ENCODE assay signal across 9 mouse cellular contexts in genomic region chr10:127047954-127048353, GRCm38 (mm10). TPM values are rescaled to one million over a fixed set of nuclear protein-coding genes. Genes with fewer than 3 reads are reported as not detected.
DNase-seq lines count a peak whose midpoint lies in the region; ATAC-seq lines count a peak whose summit lies in the region.
"Had no signal": no experiment of that assay in that cellular context is flagged by ENCODE, and none has a peak within 500 bp of the region (broad histone marks: within the 10 kb centered on the region; RNA-seq: fewer than 3 reads in every experiment).

Gene Cyp27b1 (plus strand): TSS chr10:127048250.

- H3K4me1 ChIP-seq in heart, embryonic 13.5 days: peaks cover 22% of the 10 kb centered on the region
- H3K4me1 ChIP-seq in midbrain, embryonic 10.5 days: peaks cover 25% of the 10 kb centered on the region
- H3K4me1 ChIP-seq in midbrain, embryonic 15.5 days: peaks cover 12% of the 10 kb centered on the region
- H3K4me1 ChIP-seq in intestine, embryonic 14.5 days (replicated peaks; ENCODE audit: control insufficient read depth, insufficient read depth, low read length): 0 out of 2 replicates have a peak, but pooled peaks cover under 1% of the 10 kb centered on the region
- H3K4me1 ChIP-seq in stomach, embryonic 14.5 days (ENCODE audit: control insufficient read depth, insufficient read depth, low read length): peaks cover 8% of the 10 kb centered on the region

- H3K27me3 ChIP-seq in heart, embryonic 13.5 days (replicated peaks): peaks cover 65% of the 10 kb centered on the region
- H3K27me3 ChIP-seq in midbrain, embryonic 10.5 days (ENCODE audit: low read depth, poor library complexity, severe bottlenecking): peaks cover 60% of the 10 kb centered on the region
- H3K27me3 ChIP-seq in midbrain, embryonic 15.5 days (replicated peaks): peaks cover 50% of the 10 kb centered on the region
- peaks cover 51% of the 10 kb centered on the region for H3K27me3 ChIP-seq in intestine, embryonic 14.5 days (replicated peaks; ENCODE audit: control insufficient read depth, insufficient read depth, low read length)
- H3K27me3 ChIP-seq in stomach, embryonic 14.5 days (ENCODE audit: control insufficient read depth, insufficient read depth, low read length): peaks cover 32% of the 10 kb centered on the region

- ATAC-seq in heart, embryonic 13.5 days (ENCODE audit: extremely low read depth, insufficient number of reproducible peaks, low FRiP score, low TSS enrichment): no peak
- ATAC-seq in midbrain, embryonic 15.5 days (replicated peaks): no peak
- no peak for ATAC-seq in intestine, embryonic 14.5 days (replicated peaks; ENCODE audit: low FRiP score, low TSS enrichment, low read depth)
- ATAC-seq in stomach, embryonic 14.5 days (ENCODE audit: insufficient number of reproducible peaks, insufficient read depth, low FRiP score, low read depth): no peak

- H3K36me3 ChIP-seq in heart, embryonic 13.5 days: peaks cover 28% of the 10 kb centered on the region
- peaks cover 29% of the 10 kb centered on the region for H3K36me3 ChIP-seq in midbrain, embryonic 10.5 days
- H3K36me3 ChIP-seq in midbrain, embryonic 15.5 days (replicated peaks): 0 out of 2 replicates have a peak, but pooled peaks cover 3% of the 10 kb centered on the region
- H3K36me3 ChIP-seq in intestine, embryonic 14.5 days (ENCODE audit: control insufficient read depth, insufficient read depth, low read length): peaks cover 16% of the 10 kb centered on the region; the same call in 1 of the 2 replicates
- H3K36me3 ChIP-seq in stomach, embryonic 14.5 days (ENCODE audit: control insufficient read depth, insufficient read depth, low read length): peaks cover 2% of the 10 kb centered on the region; the same call in 1 of the 2 replicates

- H3K9ac ChIP-seq in heart, embryonic 13.5 days: peak within 1 kb of the TSS; percentile 50; the same call in 1 of the 2 replicates
- H3K9ac ChIP-seq in midbrain, embryonic 15.5 days: no peak within 1 kb of the TSS
- H3K9ac ChIP-seq in intestine, embryonic 14.5 days (ENCODE audit: low read length): no peak within 1 kb of the TSS
- no peak within 1 kb of the TSS for H3K9ac ChIP-seq in stomach, embryonic 14.5 days (replicated peaks; ENCODE audit: low read depth, low read length)

- H3K27ac ChIP-seq in heart, embryonic 13.5 days (replicated peaks): no peak within 1 kb of the TSS
- H3K27ac ChIP-seq in midbrain, embryonic 10.5 days (replicated peaks): no peak within 1 kb of the TSS
- H3K27ac ChIP-seq in midbrain, embryonic 15.5 days: no peak within 1 kb of the TSS
- H3K27ac ChIP-seq in intestine, embryonic 14.5 days (ENCODE audit: low read depth): no peak within 1 kb of the TSS
- no peak within 1 kb of the TSS for H3K27ac ChIP-seq in stomach, embryonic 14.5 days (ENCODE audit: low read length)

- H3K4me2 ChIP-seq in heart, embryonic 13.5 days: peak within 1 kb of the TSS; percentile 51
- H3K4me2 ChIP-seq in midbrain, embryonic 15.5 days: no peak within 1 kb of the TSS
- peak within 1 kb of the TSS; percentile 31 for H3K4me2 ChIP-seq in intestine, embryonic 14.5 days (ENCODE audit: low read length)
- peak within 1 kb of the TSS; percentile 33 for H3K4me2 ChIP-seq in stomach, embryonic 14.5 days (replicated peaks; ENCODE audit: low read depth, low read length)

- H3K9me3 ChIP-seq in heart, embryonic 13.5 days: no peaks in the 10 kb centered on the region
- H3K9me3 ChIP-seq in midbrain, embryonic 10.5 days (replicated peaks): no peaks in the 10 kb centered on the region
- H3K9me3 ChIP-seq in midbrain, embryonic 15.5 days: no peaks in the 10 kb centered on the region
- no peaks in the 10 kb centered on the region for H3K9me3 ChIP-seq in intestine, embryonic 14.5 days (ENCODE audit: control insufficient read depth, low read length)
- no peaks in the 10 kb centered on the region for H3K9me3 ChIP-seq in stomach, embryonic 14.5 days (ENCODE audit: control insufficient read depth, low read depth, low read length)

- DNase-seq in heart, postnatal 4 days: no peak
- DNase-seq in midbrain, embryonic 10.5 days (ENCODE audit: low spot score): no peak
- DNase-seq in intestine, embryonic 14.5 days (ENCODE audit: low spot score): no peak
- DNase-seq in right cerebral cortex, postnatal 10 days (ENCODE audit: low spot score in 2 of 2): no peak
- no peak for DNase-seq in right cerebral cortex, postnatal 25 days
- DNase-seq: cerebellum, adult 9-11 months had no signal

- WGBS in heart, embryonic 13.5 days: 25% methylated on average over 5 of the region's 5 CpGs
- 25% methylated on average over 5 of the region's 5 CpGs for WGBS in midbrain, embryonic 10.5 days
- WGBS in midbrain, embryonic 15.5 days: 30% methylated on average over 5 of the region's 5 CpGs
- WGBS in intestine, embryonic 14.5 days: 35% methylated on average over 5 of the region's 5 CpGs
- WGBS in stomach, embryonic 14.5 days: 32% methylated on average over 5 of the region's 5 CpGs

- H3K4me3 ChIP-seq in heart, embryonic 13.5 days: peak within 1 kb of the TSS; percentile 32
- H3K4me3 ChIP-seq in midbrain, embryonic 10.5 days: peak within 1 kb of the TSS; percentile 34
- H3K4me3 ChIP-seq in midbrain, embryonic 15.5 days: no peak within 1 kb of the TSS
- H3K4me3 ChIP-seq in intestine, embryonic 14.5 days (ENCODE audit: low read depth, low read length): peak within 1 kb of the TSS; percentile 16
- H3K4me3 ChIP-seq in stomach, embryonic 14.5 days (ENCODE audit: low read depth, low read length): 0 out of 2 replicates have a peak within 1 kb of the TSS, but pooled peaks have one; percentile 12

RNA-seq across cellular contexts. Expression of gene Cyp27b1, which starts in this region (rescaled TPM):
- 0.10 and 0.21 TPM in 2 replicates for polyA plus RNA-seq in heart, embryonic 13.5 days (2015; fragmentation: Nextera tagmentation; extraction: Ambion mirVana)
- total RNA-seq in heart, postnatal 4 days (2021): under 1 TPM in 1 of 2 experiments, not detected in 1; 0.45 TPM
- 0.07 and 0.22 TPM in 2 replicates for polyA plus RNA-seq in midbrain, embryonic 10.5 days (2016; fragmentation: Nextera tagmentation; extraction: Ambion mirVana)
- polyA plus RNA-seq in midbrain, embryonic 15.5 days (2015; fragmentation: Nextera tagmentation; extraction: Ambion mirVana): 0.06 and 0.18 TPM in 2 replicates
- polyA plus RNA-seq in intestine, embryonic 14.5 days (2014; fragmentation: Nextera tagmentation; extraction: Ambion mirVana): 0.07 and 0.15 TPM in 2 replicates
- 0.13 and 0.18 TPM in 2 replicates for polyA plus RNA-seq in stomach, embryonic 14.5 days (2014; fragmentation: Nextera tagmentation; extraction: Ambion mirVana)
